Mouse (Mus musculus): Measurements from ENCODE around the gene Scube1. TPM values are rescaled to one million over a fixed set of nuclear protein-coding genes. Genes with fewer than 3 reads are reported as not detected.

Scube1 gene
- total and polyA plus RNA-seq, 3 experiments: 0.05 TPM; not detected in 2

DNA sequence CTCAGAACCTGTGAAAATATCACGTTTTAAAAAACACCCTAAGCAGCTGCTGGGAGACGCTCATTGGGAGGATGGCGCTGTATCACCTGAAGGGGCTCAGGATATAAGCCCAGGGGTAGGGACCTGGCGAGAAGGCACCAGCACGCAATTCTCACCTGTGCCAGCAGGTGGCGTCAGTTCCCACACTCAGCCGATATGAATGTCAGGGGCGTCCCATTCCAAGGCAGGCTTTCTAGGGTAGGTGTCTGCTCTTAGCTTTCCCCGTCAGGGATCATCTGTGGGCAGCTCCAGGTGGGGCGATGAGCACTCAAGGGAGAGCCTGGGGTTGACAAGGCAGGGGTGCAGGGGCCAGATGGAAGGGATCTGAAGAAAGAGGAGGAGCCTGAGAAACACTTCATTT lies 35.9 kb upstream of the Scube1 start:
- Histone ChIP-seq H3K4me3 (ENCODE audit: low read depth, low read length) (no peak overlapping the region), H3K4me1 (ENCODE audit: insufficient read depth, low read depth, low read length) (no peaks in the 10 kb centered on the region), H3K36me3 (replicated peaks) (no peaks in the 10 kb centered on the region), H3K27me3 (ENCODE audit: insufficient read depth, low read length) (no peaks in the 10 kb centered on the region), H3K9me3 (replicated peaks) (peaks cover 88% of the 10 kb centered on the region)
- no peak for ATAC-seq (ENCODE audit: extremely low read depth, insufficient number of reproducible peaks, low FRiP score, poor library complexity, severe bottlenecking)
- DNase-seq (ENCODE audit: low spot score): no peak
- TF ChIP-seq CTCF (IDR thresholded peaks at IDR 0.05; ENCODE audit: low read depth, low read length) (no peak), TAL1 (conservative IDR thresholded peaks at IDR 0.05; ENCODE audit: low read depth, low read length) (no peak), POLR2AphosphoS5 (IDR thresholded peaks at IDR 0.05; ENCODE audit: insufficient replicate concordance, low read depth, low read length) (no peak), GATA2 (IDR thresholded peaks at IDR 0.05; ENCODE audit: borderline replicate concordance, low read depth, low read length) (no peak), GATA1 (IDR thresholded peaks at IDR 0.05; ENCODE audit: borderline replicate concordance, low read length) (no peak)

- ATAC-seq (ENCODE audit: extremely low read depth, insufficient number of reproducible peaks, low FRiP score, poor library complexity, severe bottlenecking) (no peak), DNase-seq (ENCODE audit: low spot score) (no peak)
- Histone ChIP-seq H3K4me3 (ENCODE audit: low read depth, low read length) (no peak overlapping the region), H3K4me1 (ENCODE audit: insufficient read depth, low read depth, low read length) (no peaks in the 10 kb centered on the region), H3K36me3 (replicated peaks) (no peaks in the 10 kb centered on the region), H3K9me3 (replicated peaks) (peaks cover 80% of the 10 kb centered on the region), H3K27me3 (ENCODE audit: insufficient read depth, low read length) (no peaks in the 10 kb centered on the region)
- TF ChIP-seq POLR2AphosphoS5 (IDR thresholded peaks at IDR 0.05; ENCODE audit: insufficient replicate concordance, low read depth, low read length) (no peak), TAL1 (conservative IDR thresholded peaks at IDR 0.05; ENCODE audit: low read depth, low read length) (no peak), CTCF (IDR thresholded peaks at IDR 0.05; ENCODE audit: low read depth, low read length) (no peak), GATA2 (IDR thresholded peaks at IDR 0.05; ENCODE audit: borderline replicate concordance, low read depth, low read length) (no peak), GATA1 (IDR thresholded peaks at IDR 0.05; ENCODE audit: borderline replicate concordance, low read length) (no peak)
Measured at GRCm38 (mm10) chr15:83758958-83759357, 34.1 kb upstream of the Scube1 start.

- no peak for TF ChIP-seq GATA2 (IDR thresholded peaks at IDR 0.05; ENCODE audit: borderline replicate concordance, low read depth, low read length)
- TF ChIP-seq CTCF (IDR thresholded peaks at IDR 0.05; ENCODE audit: low read depth, low read length): 0 out of 2 replicates have a peak, but pooled peaks have one; percentile 10
- DNase-seq (ENCODE audit: low spot score) (no peak), ATAC-seq (ENCODE audit: extremely low read depth, insufficient number of reproducible peaks, low FRiP score, poor library complexity, severe bottlenecking) (no peak)
- Histone ChIP-seq H3K36me3 (replicated peaks) (no peaks in the 10 kb centered on the region), H3K27me3 (ENCODE audit: insufficient read depth, low read length) (no peaks in the 10 kb centered on the region), H3K4me1 (ENCODE audit: insufficient read depth, low read depth, low read length) (no peaks in the 10 kb centered on the region), H3K4me3 (ENCODE audit: low read depth, low read length) (no peak overlapping the region), H3K9me3 (replicated peaks) (peaks cover 78% of the 10 kb centered on the region)
Measured at GRCm38 (mm10) chr15:83756742-83757141, 31.9 kb upstream of the Scube1 start.

GRCm38 (mm10) chr15:83749436-83749835 lies 24.6 kb upstream of the Scube1 start:
- Histone ChIP-seq H3K27me3 (ENCODE audit: insufficient read depth, low read length) (no peaks in the 10 kb centered on the region), H3K4me1 (ENCODE audit: insufficient read depth, low read depth, low read length) (no peaks in the 10 kb centered on the region), H3K4me3 (ENCODE audit: low read depth, low read length) (no peak overlapping the region), H3K9me3 (replicated peaks) (peaks cover 72% of the 10 kb centered on the region), H3K36me3 (replicated peaks) (no peaks in the 10 kb centered on the region)
- ATAC-seq (ENCODE audit: extremely low read depth, insufficient number of reproducible peaks, low FRiP score, poor library complexity, severe bottlenecking) (no peak), DNase-seq (ENCODE audit: low spot score) (no peak)
- TF ChIP-seq CTCF (IDR thresholded peaks at IDR 0.05; ENCODE audit: low read depth, low read length) (no peak), POLR2AphosphoS5 (IDR thresholded peaks at IDR 0.05; ENCODE audit: insufficient replicate concordance, low read depth, low read length) (no peak), TAL1 (conservative IDR thresholded peaks at IDR 0.05; ENCODE audit: low read depth, low read length) (no peak), GATA2 (IDR thresholded peaks at IDR 0.05; ENCODE audit: borderline replicate concordance, low read depth, low read length) (no peak), GATA1 (IDR thresholded peaks at IDR 0.05; ENCODE audit: borderline replicate concordance, low read length) (no peak)

DNA sequence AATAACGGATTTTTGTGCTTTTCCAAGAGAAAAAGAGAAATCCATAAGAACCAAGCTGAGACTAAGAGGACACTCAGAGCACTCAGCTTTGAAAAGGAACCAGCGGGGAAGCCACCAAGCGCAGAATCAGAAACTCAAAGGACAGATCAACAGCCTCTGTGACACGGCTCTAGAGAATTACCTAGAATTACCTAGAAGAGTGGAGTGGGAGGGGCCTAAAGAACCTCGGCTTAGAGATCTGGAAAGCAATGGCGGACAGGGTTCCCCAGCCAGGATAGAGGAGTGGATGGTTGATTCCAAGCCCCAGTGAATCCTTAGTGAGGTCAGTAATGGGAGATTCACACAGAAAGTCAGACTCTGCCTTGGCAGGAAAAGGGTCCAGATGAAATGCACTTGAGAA lies 24.2 kb upstream of the Scube1 start:
- H3K4me3 ChIP-seq (ENCODE audit: low read depth, low read length): no peak overlapping the region
- DNase-seq (ENCODE audit: low spot score) (no peak), ATAC-seq (ENCODE audit: extremely low read depth, insufficient number of reproducible peaks, low FRiP score, poor library complexity, severe bottlenecking) (no peak)
- H3K27me3 ChIP-seq (ENCODE audit: insufficient read depth, low read length): no peaks in the 10 kb centered on the region
- H3K9me3 ChIP-seq (replicated peaks): peaks cover 74% of the 10 kb centered on the region
- no peaks in the 10 kb centered on the region for H3K4me1 ChIP-seq (ENCODE audit: insufficient read depth, low read depth, low read length)
- TF ChIP-seq GATA2 (IDR thresholded peaks at IDR 0.05; ENCODE audit: borderline replicate concordance, low read depth, low read length) (no peak), TAL1 (conservative IDR thresholded peaks at IDR 0.05; ENCODE audit: low read depth, low read length) (no peak), POLR2AphosphoS5 (IDR thresholded peaks at IDR 0.05; ENCODE audit: insufficient replicate concordance, low read depth, low read length) (no peak)
- H3K36me3 ChIP-seq (replicated peaks): no peaks in the 10 kb centered on the region

DNA sequence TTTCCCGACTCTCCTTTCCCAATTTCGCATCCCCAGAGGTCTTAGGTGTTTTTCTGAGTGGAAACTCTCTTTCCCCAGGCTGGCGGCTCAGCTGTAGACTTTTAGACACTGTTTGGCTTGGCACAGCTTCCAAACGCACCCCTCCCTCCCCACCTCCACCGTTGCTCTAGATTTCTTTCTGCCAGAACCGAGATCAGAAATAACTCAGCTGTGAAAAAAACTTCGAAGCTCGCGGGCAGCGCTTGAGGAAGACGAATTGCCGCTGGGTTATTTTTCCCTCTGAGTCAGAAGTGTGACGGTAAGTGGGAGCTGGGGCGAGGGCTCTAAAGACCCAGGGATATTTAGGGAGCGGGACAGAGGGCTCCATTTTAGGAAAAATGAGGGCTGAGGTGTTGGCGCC lies 21.5 kb upstream of the Scube1 start:
- TF ChIP-seq GATA2 (IDR thresholded peaks at IDR 0.05; ENCODE audit: borderline replicate concordance, low read depth, low read length) (no peak), POLR2AphosphoS5 (IDR thresholded peaks at IDR 0.05; ENCODE audit: insufficient replicate concordance, low read depth, low read length) (no peak), GATA1 (IDR thresholded peaks at IDR 0.05; ENCODE audit: borderline replicate concordance, low read length) (no peak), TAL1 (conservative IDR thresholded peaks at IDR 0.05; ENCODE audit: low read depth, low read length) (no peak), CTCF (IDR thresholded peaks at IDR 0.05; ENCODE audit: low read depth, low read length) (no peak)
- no peak for DNase-seq (ENCODE audit: low spot score)
- Histone ChIP-seq H3K27me3 (ENCODE audit: insufficient read depth, low read length) (no peaks in the 10 kb centered on the region), H3K4me1 (ENCODE audit: insufficient read depth, low read depth, low read length) (no peaks in the 10 kb centered on the region), H3K36me3 (replicated peaks) (no peaks in the 10 kb centered on the region), H3K9me3 (replicated peaks) (peaks cover 79% of the 10 kb centered on the region), H3K4me3 (ENCODE audit: low read depth, low read length) (no peak overlapping the region)
- no peak for ATAC-seq (ENCODE audit: extremely low read depth, insufficient number of reproducible peaks, low FRiP score, poor library complexity, severe bottlenecking)

DNA sequence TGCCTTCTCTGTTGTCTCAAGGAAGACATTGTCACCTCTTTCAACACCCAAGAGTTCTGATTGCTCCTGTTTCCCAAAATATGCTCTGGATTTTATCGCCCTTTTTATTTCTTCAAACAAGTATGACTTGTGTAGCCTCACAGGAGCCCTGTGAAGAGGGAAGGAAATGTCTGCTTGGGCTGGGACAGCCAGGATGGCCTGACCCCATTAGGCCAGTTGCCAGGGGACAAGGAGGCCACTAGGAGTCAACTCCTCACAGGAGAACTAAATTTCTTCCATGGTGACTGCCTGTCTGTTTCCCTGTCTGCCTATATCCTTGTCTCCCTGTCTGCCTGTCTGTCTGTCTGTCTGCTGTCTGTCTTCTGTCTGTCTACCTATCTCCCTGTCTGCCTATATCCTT lies 17.2 kb upstream of the Scube1 start:
- peaks cover 74% of the 10 kb centered on the region for H3K9me3 ChIP-seq (replicated peaks)
- TF ChIP-seq CTCF (IDR thresholded peaks at IDR 0.05; ENCODE audit: low read depth, low read length) (no peak), GATA2 (IDR thresholded peaks at IDR 0.05; ENCODE audit: borderline replicate concordance, low read depth, low read length) (no peak), TAL1 (conservative IDR thresholded peaks at IDR 0.05; ENCODE audit: low read depth, low read length) (no peak), GATA1 (IDR thresholded peaks at IDR 0.05; ENCODE audit: borderline replicate concordance, low read length) (no peak), POLR2AphosphoS5 (IDR thresholded peaks at IDR 0.05; ENCODE audit: insufficient replicate concordance, low read depth, low read length) (no peak)
- H3K4me3 ChIP-seq (ENCODE audit: low read depth, low read length): no peak overlapping the region
- no peaks in the 10 kb centered on the region for H3K27me3 ChIP-seq (ENCODE audit: insufficient read depth, low read length)
- H3K36me3 ChIP-seq (replicated peaks): no peaks in the 10 kb centered on the region
- ATAC-seq (ENCODE audit: extremely low read depth, insufficient number of reproducible peaks, low FRiP score, poor library complexity, severe bottlenecking): no peak
- DNase-seq (ENCODE audit: low spot score): no peak
- no peaks in the 10 kb centered on the region for H3K4me1 ChIP-seq (ENCODE audit: insufficient read depth, low read depth, low read length)
